In the genomic region with DNA sequence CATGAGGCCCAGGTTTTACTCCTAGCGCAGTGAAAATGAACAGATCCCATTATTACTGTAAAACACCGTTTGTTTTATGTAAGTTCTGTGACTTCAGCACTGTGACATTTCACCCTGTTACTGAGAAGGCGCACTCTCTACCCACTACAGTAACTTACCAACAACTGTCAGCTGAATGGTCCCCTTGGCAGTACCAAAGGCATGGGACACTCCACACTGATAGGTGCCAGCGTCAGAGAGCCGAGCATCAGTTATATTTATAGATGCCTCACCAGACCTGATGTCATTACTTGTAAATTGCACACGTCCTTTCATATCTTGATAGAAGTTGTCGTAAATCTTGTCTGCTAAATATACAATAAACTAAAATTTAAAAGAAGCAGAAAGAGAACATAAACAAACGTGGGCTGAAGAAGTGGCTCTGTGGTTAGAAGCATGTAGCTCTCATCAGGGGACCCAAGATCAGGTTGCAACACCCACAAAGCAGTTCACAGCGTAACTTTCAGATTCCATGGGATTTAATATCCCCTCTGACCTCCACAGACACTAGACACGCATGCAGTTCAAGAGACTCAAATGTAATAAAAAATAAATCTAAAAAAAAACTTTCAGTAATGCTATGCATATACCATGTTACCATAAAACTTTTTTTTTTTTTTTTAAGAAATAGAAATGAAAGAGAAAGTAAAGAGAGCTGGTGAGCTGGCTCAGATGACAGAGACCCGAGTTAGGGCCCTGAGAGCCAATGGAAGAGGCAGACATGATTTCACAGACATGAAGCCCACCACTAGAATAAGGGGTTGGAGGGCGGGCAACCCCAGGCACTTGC, we compare ENCODE assay signal across 17 mouse cellular contexts. TPM values are rescaled to one million over a fixed set of nuclear protein-coding genes. Genes with fewer than 3 reads are reported as not detected.
DNase-seq lines count a peak whose midpoint lies in the region; ATAC-seq lines count a peak whose summit lies in the region.
"Had no signal": no experiment of that assay in that cellular context is flagged by ENCODE, and none has a peak within 500 bp of the region (broad histone marks: within the 10 kb centered on the region; RNA-seq: fewer than 3 reads in every experiment).

No protein-coding gene starts in this region.

- 72% methylated on average over 12 of the region's 12 CpGs for WGBS in heart, embryonic 11.5 days (ENCODE audit: insufficient replicate concordance)
- 84% methylated on average over 12 of the region's 12 CpGs for WGBS in hindbrain, embryonic 12.5 days

- H3K9me3 ChIP-seq in heart, embryonic 11.5 days (replicated peaks; ENCODE audit: control insufficient read depth, low read length) = no peaks in the 10 kb centered on the region
- H3K9me3 ChIP-seq in hindbrain, embryonic 12.5 days (replicated peaks) = no peaks in the 10 kb centered on the region
- H3K9me3 ChIP-seq: hindbrain, embryonic 15.5 days had no signal

- no peaks in the 10 kb centered on the region for H3K27me3 ChIP-seq in heart, embryonic 11.5 days (ENCODE audit: control insufficient read depth, insufficient read depth, low read length)
- no peaks in the 10 kb centered on the region for H3K27me3 ChIP-seq in hindbrain, embryonic 12.5 days
- H3K27me3 ChIP-seq: hindbrain, embryonic 15.5 days had no signal

- no peak overlapping the region for H3K27ac ChIP-seq in heart, embryonic 11.5 days (ENCODE audit: low read depth, low read length)
- H3K27ac ChIP-seq in hindbrain, embryonic 12.5 days = no peak overlapping the region
- H3K27ac ChIP-seq: hindbrain, embryonic 15.5 days; left cerebral cortex, adult 2 months had no signal

- H3K4me2 ChIP-seq in heart, embryonic 11.5 days = no peak overlapping the region
- no peak overlapping the region for H3K4me2 ChIP-seq in hindbrain, embryonic 12.5 days (replicated peaks)
- H3K4me2 ChIP-seq: hindbrain, embryonic 15.5 days had no signal

- 0 out of 2 replicates have a peak, but pooled peaks cover 2% of the 10 kb centered on the region for H3K4me1 ChIP-seq in heart, embryonic 11.5 days (ENCODE audit: control insufficient read depth, insufficient read depth, low read length)
- H3K4me1 ChIP-seq in hindbrain, embryonic 12.5 days = no peaks in the 10 kb centered on the region
- H3K4me1 ChIP-seq: hindbrain, embryonic 15.5 days had no signal

- intact Hi-C loops in left cerebral cortex, postnatal 4 days (cut with DNase I) = no loop called here

- no peak overlapping the region for H3K9ac ChIP-seq in heart, embryonic 11.5 days (ENCODE audit: low read depth, low read length)
- no peak overlapping the region for H3K9ac ChIP-seq in hindbrain, embryonic 12.5 days
- H3K9ac ChIP-seq: hindbrain, embryonic 15.5 days; liver, postnatal 0 days had no signal

- no peak for ATAC-seq in heart, embryonic 11.5 days (replicated peaks; ENCODE audit: insufficient number of reproducible peaks, low FRiP score, low TSS enrichment)
- ATAC-seq in activated CD4-positive, CD25-positive, alpha-beta regulatory T cell, adult 4 months = peak; percentile 73
- peak; percentile 42 for ATAC-seq in megakaryocyte, adult 5-6 weeks (ENCODE audit: poor library complexity, severe bottlenecking)
- ATAC-seq in hindbrain, embryonic 12.5 days (ENCODE audit: low FRiP score) = no peak
- ATAC-seq: liver, postnatal 0 days had no signal

- no peak overlapping the region for H3K4me3 ChIP-seq in heart, embryonic 11.5 days (ENCODE audit: low read depth, low read length)
- H3K4me3 ChIP-seq in hindbrain, embryonic 12.5 days = no peak overlapping the region
- H3K4me3 ChIP-seq: erythroblast, embryonic 14.5 days; hindbrain, embryonic 15.5 days; left cerebral cortex, adult 2 months had no signal

- peak; percentile 17 to 29 for DNase-seq in heart, adult 18-20 months
- peak; percentile 9 to 11 for DNase-seq in B cell, adult 2 months
- DNase-seq in spleen, postnatal 10 days (ENCODE audit: low spot score in 2 of 2) = no peak
- DNase-seq in left cerebral cortex, postnatal 4 days = no peak
- DNase-seq: cerebellum, adult 9-10 months; kidney, adult 9 months; liver, postnatal 0 days; right cerebral cortex, postnatal 14 days had no signal

- H3K36me3 ChIP-seq in heart, embryonic 11.5 days (ENCODE audit: control insufficient read depth, insufficient read depth, low read length) = no peaks in the 10 kb centered on the region
- H3K36me3 ChIP-seq in hindbrain, embryonic 12.5 days = peaks cover 8% of the 10 kb centered on the region; the same call in 1 of the 2 replicates

RNA-seq across cellular contexts. Expression of a gene that starts 23.1 kb away (rescaled TPM):
- total RNA-seq in heart, adult 18-20 months (2021) = 1 to 10 TPM; 4.8 to 5.6 TPM
- polyA plus RNA-seq in heart, embryonic 11.5 days (2014; fragmentation: Nextera tagmentation; extraction: Ambion mirVana) = 36.8 and 38.3 TPM in 2 replicates
- polyA plus RNA-seq in activated CD4-positive, CD25-positive, alpha-beta regulatory T cell, adult 4 months (2017; shearing (Covaris generic)) = 10 to 100 TPM; 62.0 to 71.2 TPM
- 55.0 and 74.1 TPM in 2 replicates for total RNA-seq in megakaryocyte, adult 5-6 weeks (2015)
- total RNA-seq in megakaryocyte, adult 5-6 weeks (2017) = 145 and 158 TPM in 2 replicates
- 85.8 and 87.1 TPM in 2 replicates for polyA plus RNA-seq in hindbrain, embryonic 12.5 days (2016; fragmentation: Nextera tagmentation; extraction: Ambion mirVana)
- 10 to 100 TPM; 41.6 to 43.9 TPM for total RNA-seq in left cerebral cortex, postnatal 4 days (2021)

RNA-seq across cellular contexts. Expression of a gene that starts 26.2 kb away (rescaled TPM):
- total RNA-seq in heart, adult 18-20 months (2021) = under 1 TPM in 1 of 2 experiments, not detected in 1; 0.18 TPM
- polyA plus RNA-seq in heart, embryonic 11.5 days (2014; fragmentation: Nextera tagmentation; extraction: Ambion mirVana) = 0.10 TPM in 1 of 2 replicates, not detected in the other
- 1 to 10 TPM in 1 of 2 experiments, under 1 TPM in 1; 0.94 to 1.1 TPM for polyA plus RNA-seq in activated CD4-positive, CD25-positive, alpha-beta regulatory T cell, adult 4 months (2017; shearing (Covaris generic))
- total RNA-seq in megakaryocyte, adult 5-6 weeks (2015) = 0.29 TPM in 1 of 2 replicates, not detected in the other
- total RNA-seq in megakaryocyte, adult 5-6 weeks (2017) = 0.81 TPM in 1 of 2 replicates, not detected in the other
- not detected in 2 replicates for polyA plus RNA-seq in hindbrain, embryonic 12.5 days (2016; fragmentation: Nextera tagmentation; extraction: Ambion mirVana)
- not detected for total RNA-seq in left cerebral cortex, postnatal 4 days (2021)
- total RNA-seq: layer of hippocampus, adult 18-20 months; left cerebral cortex, adult 2 months had no signal
- polyA plus RNA-seq: erythroblast, embryonic 14.5 days; gonadal fat pad, adult 2 months; liver, postnatal 0 days had no signal

RNA-seq across cellular contexts. Expression of a gene that starts 54.2 kb away (rescaled TPM):
- total RNA-seq in heart, adult 18-20 months (2021) = not detected
- polyA plus RNA-seq in heart, embryonic 11.5 days (2014; fragmentation: Nextera tagmentation; extraction: Ambion mirVana) = not detected in 2 replicates
- polyA plus RNA-seq in activated CD4-positive, CD25-positive, alpha-beta regulatory T cell, adult 4 months (2017; shearing (Covaris generic)) = not detected
- total RNA-seq in megakaryocyte, adult 5-6 weeks (2015) = not detected in 2 replicates
- total RNA-seq in megakaryocyte, adult 5-6 weeks (2017) = not detected in 2 replicates
- polyA plus RNA-seq in hindbrain, embryonic 12.5 days (2016; fragmentation: Nextera tagmentation; extraction: Ambion mirVana) = 1.6 and 2.0 TPM in 2 replicates
- total RNA-seq in left cerebral cortex, postnatal 4 days (2021) = 1 to 10 TPM; 1.6 to 2.4 TPM
- polyA plus RNA-seq: erythroblast, embryonic 14.5 days; liver, postnatal 0 days had no signal

Comparison
In these comparisons a context has a peak if more than half of its experiments do, and no peak if none do; other contexts are left out.
1. DNase-seq: peak in heart, adult 18-20 months (2 of 2) and B cell, adult 2 months (2 of 2); none in spleen, postnatal 10 days (0 of 2) and left cerebral cortex, postnatal 4 days (single experiment).
2. ATAC-seq: peak in activated CD4-positive, CD25-positive, alpha-beta regulatory T cell, adult 4 months (single experiment) and megakaryocyte, adult 5-6 weeks (single experiment); none in heart, embryonic 11.5 days (single experiment) and hindbrain, embryonic 12.5 days (single experiment).
3. RNA of a gene that starts 23.1 kb away (total RNA-seq): 55.0 to 158 TPM in megakaryocyte, adult 5-6 weeks and 41.6 to 43.9 TPM in left cerebral cortex, postnatal 4 days; 4.8 to 5.6 TPM in heart, adult 18-20 months; every median in the first group is over 4 times any median in the second.